Mouse (Mus musculus): ENCODE results near the gene Zfp961.
"Not testable (repeated sequence)": the region's sequence is repeated elsewhere in the genome, so short reads cannot be mapped to it uniquely, and the experiment has no call there.

DNA sequence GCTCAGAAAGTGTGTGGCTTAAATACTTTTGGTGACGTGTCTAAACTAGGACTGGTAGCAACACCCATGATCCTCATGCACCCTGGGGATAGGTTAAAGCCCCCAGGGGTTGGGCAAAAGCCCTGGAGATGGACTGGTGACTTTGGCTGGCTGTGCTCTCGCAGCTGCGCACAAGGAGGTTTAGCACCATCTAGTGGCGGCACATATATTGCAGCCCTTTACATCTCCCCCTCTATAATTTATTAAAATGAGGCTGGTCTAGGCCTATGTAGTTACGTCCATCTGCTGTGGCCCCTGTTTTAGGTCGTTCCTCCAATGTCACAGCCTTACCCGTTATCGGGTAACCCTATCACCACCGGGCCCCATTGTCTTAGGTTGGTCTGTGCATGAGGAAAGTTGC, 74.0 kb downstream of the Zfp961 start:
- TF ChIP-seq CTCF (IDR thresholded peaks at IDR 0.05) = peak; percentile 36
- not testable (repeated sequence) for TF ChIP-seq EP300 (IDR thresholded peaks at IDR 0.05; ENCODE audit: insufficient read depth, low read depth, low read length)

Measured in heart, adult 2 months (tissue).